Mouse (Mus musculus) ES-Bruce4 (cell line): ENCODE data around the gene Nsmf.

Source experiments
- CTCF ChIP-seq: IDR thresholded peaks from one replicate; pipeline ENCODE4 v1.8.1; 2011; ENCODE audit warnings: low read depth, low read length
- POLR2A ChIP-seq: IDR thresholded peaks from one replicate; pipeline ENCODE4 v1.8.1; 2011; ENCODE audit warnings: low read length; ENCODE audit not compliant: insufficient read depth

GRCm38 (mm10) chr2:25066552-25066951, 12.4 kb downstream of the Nsmf start:
- TF ChIP-seq CTCF, result no peak
- TF ChIP-seq POLR2A, result no peak
